Mouse (Mus musculus) forebrain, embryonic 11.5 days (tissue): Measurements from ENCODE around the gene Scrn1. TPM values are rescaled to one million over a fixed set of nuclear protein-coding genes. Genes with fewer than 3 reads are reported as not detected.

Experiments used
- ATAC-seq: fragments of 200-750 bp; cut with Nextera tagmentation; replicated peaks from 2 replicates; pipeline ENCODE4 v1.8.0; 2017; ENCODE audit warnings: moderate TSS enrichment; ENCODE audit not compliant: low FRiP score
- DNase-seq: peaks from one replicate; pipeline ENCODE4 v3.0.0-alpha.2; 2017; ENCODE audit warnings: low spot score
- H3K27ac ChIP-seq: fragments of 300-500 bp; sonication (generic); 2 replicates; pipeline ENCODE4 v1.5.1; 2014; ENCODE audit warnings: low read depth, low read length
- H3K27me3 ChIP-seq: fragments of 300-500 bp; sonication (generic); 2 replicates; pipeline ENCODE4 v1.6.1; 2014; ENCODE audit warnings: mild to moderate bottlenecking, low read length, mixed read lengths; ENCODE audit not compliant: control insufficient read depth, insufficient read depth
- H3K36me3 ChIP-seq: fragments of 300-500 bp; sonication (generic); 2 replicates; pipeline ENCODE4 v1.6.1; 2014; ENCODE audit warnings: mild to moderate bottlenecking, low read length, moderate library complexity, mixed read lengths; ENCODE audit not compliant: control insufficient read depth, insufficient read depth
- H3K4me1 ChIP-seq: fragments of 300-500 bp; sonication (generic); replicated peaks from 2 replicates; pipeline ENCODE4 v1.6.1; 2014; ENCODE audit warnings: low read length, mixed read lengths; ENCODE audit not compliant: control insufficient read depth, insufficient read depth
- H3K4me2 ChIP-seq: fragments of 300-500 bp; sonication (generic); 2 replicates; pipeline ENCODE4 v1.6.1; 2014; ENCODE audit warnings: low read depth, mild to moderate bottlenecking, low read length, moderate library complexity, mixed read lengths; ENCODE audit not compliant: severe bottlenecking
- H3K4me3 ChIP-seq: fragments of 300-500 bp; sonication (generic); 2 replicates; pipeline ENCODE4 v1.5.1; 2014; ENCODE audit warnings: low read depth, low read length
- H3K9ac ChIP-seq: fragments of 300-500 bp; sonication (generic); 2 replicates; pipeline ENCODE4 v1.6.1; 2014; ENCODE audit warnings: low read length
- H3K9me3 ChIP-seq: fragments of 300-500 bp; sonication (generic); 2 replicates; pipeline ENCODE4 v1.6.1; 2016; ENCODE audit warnings: low read length, mixed read lengths; ENCODE audit not compliant: control insufficient read depth
- WGBS: fragments of 180-500 bp; shearing (Covaris S2); extraction: QIAGEN DNeasy Blood & Tissue Kit; methylation state at CpG from one replicate; pipeline ENCODE4 v1.1.7; 2014; 5-methylcytosine and 5-hydroxymethylcytosine counted together
- polyA plus RNA-seq: library from polyadenylated mRNA; unstranded; fragments of >200 nt; fragmentation: Nextera tagmentation; extraction: Ambion mirVana; gene quantifications from 2 replicates; pipeline ENCODE4 v1.2.1, GENCODE M21; 2014

Gene Scrn1
- polyA plus RNA-seq, 1 experiment from 2014 or later, result 102 TPM

DNA sequence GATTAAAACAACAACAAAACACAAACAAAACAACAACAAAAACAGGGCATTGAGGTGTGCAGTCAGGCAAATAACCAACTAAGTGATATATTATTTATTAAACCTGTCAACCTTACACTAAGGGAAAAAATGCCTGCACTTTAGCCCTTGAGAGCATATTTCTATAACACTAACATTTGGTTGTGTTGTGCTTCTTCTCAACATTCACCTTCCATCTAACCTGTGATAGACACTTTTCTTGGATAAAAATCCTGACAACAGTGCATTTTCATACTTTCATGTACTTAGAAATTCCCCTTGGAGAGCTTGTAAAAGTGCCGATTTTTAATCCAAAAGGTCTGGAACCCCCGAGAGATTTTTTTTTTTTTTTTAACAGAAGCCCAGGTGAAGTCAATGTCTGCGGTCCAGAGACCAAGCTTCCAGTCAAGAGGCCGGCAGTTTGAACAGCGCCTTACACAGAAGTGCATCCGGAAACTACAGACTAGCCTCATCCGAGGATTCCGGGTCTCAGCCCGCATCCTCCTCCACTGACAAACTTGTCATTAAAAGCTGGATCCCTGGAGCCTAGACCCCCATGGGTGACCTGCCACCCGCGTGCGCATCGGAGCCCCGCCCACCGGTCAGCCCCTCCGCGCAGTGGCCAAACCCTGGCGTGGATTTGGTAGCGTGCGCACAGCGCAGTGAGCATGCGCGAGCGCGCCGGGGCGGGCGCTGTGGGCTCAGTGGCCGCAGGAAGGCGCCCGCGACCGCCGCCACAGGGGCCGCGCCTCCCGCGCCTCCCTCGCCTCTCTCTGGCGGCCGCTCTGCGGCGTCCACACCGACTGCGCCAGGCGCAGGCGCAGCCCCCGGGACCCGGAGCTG lies 28.4 kb upstream of the Scrn1 start, which contains the start of gene Plekha8:
Gene Plekha8 (plus strand): TSS at position 643 of the 861 bp plus-strand sequence.
- ATAC-seq (peak; percentile 93), DNase-seq (peak; percentile 94)
- peak within 1 kb of the TSS; percentile 90 for H3K9ac ChIP-seq
- H3K4me3 ChIP-seq, result peak within 1 kb of the TSS; percentile 85
- H3K9me3 ChIP-seq, result no peaks in the 10 kb centered on the region
- H3K4me2 ChIP-seq, result peak within 1 kb of the TSS; percentile 69
- peaks cover 7% of the 10 kb centered on the region; the same call in 1 of the 2 replicates for H3K4me1 ChIP-seq
- H3K27ac ChIP-seq, result peak within 1 kb of the TSS; percentile 51; the same call in 1 of the 2 replicates
- H3K36me3 ChIP-seq, result no peaks in the 10 kb centered on the region
- H3K27me3 ChIP-seq, result no peaks in the 10 kb centered on the region
- under 1% methylated on average over 49 of the region's 49 CpGs for WGBS

DNA sequence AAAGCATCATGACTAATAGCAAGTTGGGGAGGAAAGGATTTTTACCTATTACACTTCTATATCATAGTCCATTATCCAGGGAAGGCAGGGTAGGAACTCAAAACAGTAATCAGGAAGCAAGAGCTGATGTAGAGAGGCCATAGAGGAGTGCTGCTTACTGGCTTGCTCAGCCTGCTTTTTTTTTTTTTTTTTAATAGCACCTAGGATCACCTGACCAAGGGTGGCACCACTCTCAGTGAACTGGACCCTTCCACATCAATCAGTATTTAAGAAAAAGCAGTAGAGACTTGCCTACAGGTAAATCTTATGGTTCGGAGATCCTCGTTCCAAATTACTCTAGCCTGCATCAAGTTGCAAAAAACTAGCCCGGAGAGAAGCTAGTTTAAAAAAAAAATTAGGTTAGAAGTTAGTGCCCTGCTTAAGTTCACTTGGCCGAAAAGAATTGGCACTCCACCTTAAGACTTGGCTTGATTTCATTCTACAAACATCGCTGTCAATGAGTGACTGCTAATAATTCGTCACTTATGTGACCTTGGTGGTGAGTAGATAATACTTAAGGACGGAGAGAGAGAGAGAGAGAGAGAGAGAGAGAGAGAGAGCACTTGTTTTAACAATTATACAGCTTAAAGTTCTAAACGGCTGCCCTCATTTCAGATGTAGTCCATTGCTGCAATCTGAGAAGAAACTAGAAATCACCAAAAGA lies 27.6 kb upstream of the Scrn1 start:
- H3K36me3 ChIP-seq, result no peaks in the 10 kb centered on the region
- no peak for DNase-seq
- no peak overlapping the region for H3K27ac ChIP-seq
- peak overlapping the region; percentile 75 for H3K4me2 ChIP-seq
- H3K27me3 ChIP-seq, result no peaks in the 10 kb centered on the region
- H3K9ac ChIP-seq, result no peak overlapping the region; the same call in 1 of the 2 replicates
- WGBS, result 57% methylated on average over 8 of the region's 8 CpGs
- peaks cover 7% of the 10 kb centered on the region; the same call in 1 of the 2 replicates for H3K4me1 ChIP-seq
- H3K9me3 ChIP-seq, result no peaks in the 10 kb centered on the region
- ATAC-seq, result no peak
- peak overlapping the region; percentile 52 for H3K4me3 ChIP-seq

DNA sequence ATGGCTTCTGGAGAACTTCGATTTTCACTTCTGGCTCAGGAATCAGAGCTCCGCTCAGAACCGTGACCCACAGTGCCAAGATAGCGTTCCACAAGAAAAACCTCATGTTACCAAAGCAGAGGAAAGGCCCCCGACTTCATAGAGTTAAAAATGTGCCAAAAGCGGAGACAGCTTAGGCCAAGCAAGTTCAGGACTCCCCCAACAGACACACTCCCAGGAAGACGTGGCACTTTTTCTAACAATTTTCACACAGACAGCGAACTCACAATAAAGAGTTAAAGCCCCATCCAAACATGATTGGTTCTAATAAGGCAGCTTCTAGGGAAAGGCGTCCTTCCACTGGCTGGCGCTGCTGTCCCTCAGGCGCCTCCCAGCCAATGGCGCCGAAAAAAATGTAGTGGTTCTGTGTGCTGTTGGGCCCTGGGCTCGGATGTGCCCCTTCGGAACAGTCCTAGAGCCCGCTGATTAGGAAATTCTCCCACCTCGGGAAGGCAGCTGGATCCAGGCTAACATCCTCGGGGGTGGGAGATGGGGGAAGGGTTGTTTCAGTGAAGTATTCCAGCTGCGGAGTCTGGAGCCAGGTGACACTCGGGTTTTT lies 26.7 kb upstream of the Scrn1 start:
- Histone ChIP-seq H3K27me3 (no peaks in the 10 kb centered on the region), H3K4me1 (peaks cover 7% of the 10 kb centered on the region; the same call in 1 of the 2 replicates)
- WGBS, result under 1% methylated on average over 20 of the region's 20 CpGs

DNA sequence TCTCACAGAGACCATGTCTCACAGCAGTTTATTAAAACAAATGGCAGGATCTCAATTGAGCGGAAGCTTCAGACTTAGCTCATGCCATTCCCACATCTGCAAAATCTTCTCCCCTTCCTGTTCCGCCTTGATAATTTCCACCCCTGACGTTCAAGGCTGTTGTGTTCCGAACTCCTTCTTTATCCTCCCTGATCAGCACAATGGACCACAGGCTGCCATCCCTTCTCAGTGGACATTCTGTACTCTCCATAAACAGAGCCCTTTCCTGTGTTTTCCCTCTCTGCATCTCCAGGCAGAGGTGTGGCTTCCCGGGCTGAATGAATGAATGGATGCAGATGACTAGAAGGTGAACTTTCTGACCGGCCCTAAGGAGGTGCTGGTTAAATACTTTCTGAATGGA lies 25.5 kb upstream of the Scrn1 start:
- DNase-seq, result no peak
- Histone ChIP-seq H3K4me1 (peaks cover 7% of the 10 kb centered on the region; the same call in 1 of the 2 replicates), H3K9me3 (no peaks in the 10 kb centered on the region), H3K4me2 (peak overlapping the region; percentile 41; the same call in 1 of the 2 replicates), H3K27me3 (no peaks in the 10 kb centered on the region), H3K4me3 (no peak overlapping the region; the same call in 1 of the 2 replicates), H3K9ac (no peak overlapping the region), H3K27ac (no peak overlapping the region), H3K36me3 (no peaks in the 10 kb centered on the region)
- WGBS, result 54% methylated on average over 6 of the region's 6 CpGs
- ATAC-seq, result no peak

More for the DNA sequence above, 26.7 kb upstream of the Scrn1 start:
- 0 out of 2 replicates have a peak overlapping the region, but pooled peaks have one; percentile 25 for H3K27ac ChIP-seq
- H3K9ac ChIP-seq, result peak overlapping the region; percentile 67
- no peaks in the 10 kb centered on the region for H3K36me3 ChIP-seq
- no peaks in the 10 kb centered on the region for H3K9me3 ChIP-seq
- H3K4me2 ChIP-seq, result peak overlapping the region; percentile 75
- ATAC-seq (peak; percentile 84), DNase-seq (peak; percentile 88)
- H3K4me3 ChIP-seq, result peak overlapping the region; percentile 52

DNA sequence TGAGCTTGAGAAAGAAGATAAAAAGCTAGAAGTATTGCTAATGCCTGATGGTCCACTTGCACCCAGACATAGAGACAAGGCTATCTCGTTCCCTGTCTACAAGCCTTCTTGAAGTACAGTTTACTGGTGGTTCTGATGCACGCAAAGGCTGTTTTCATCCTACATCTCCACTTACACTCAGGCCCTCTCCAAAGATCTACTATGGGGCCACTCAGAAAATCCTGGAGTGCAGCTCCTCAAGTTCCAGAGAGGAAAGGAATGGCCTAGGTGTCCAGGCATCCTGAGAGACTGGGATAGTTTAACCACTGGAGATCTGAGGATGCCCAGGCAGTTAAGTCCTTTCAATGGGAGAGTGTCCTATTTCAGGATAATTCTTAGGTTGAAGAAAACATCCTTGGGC lies 24.4 kb upstream of the Scrn1 start:
- H3K36me3 ChIP-seq, result no peaks in the 10 kb centered on the region
- H3K9ac ChIP-seq, result no peak overlapping the region
- H3K4me2 ChIP-seq, result no peak overlapping the region
- no peaks in the 10 kb centered on the region for H3K27me3 ChIP-seq
- 82% methylated on average over 2 of the region's 2 CpGs for WGBS
- H3K4me3 ChIP-seq, result no peak overlapping the region
- peaks cover 7% of the 10 kb centered on the region; the same call in 1 of the 2 replicates for H3K4me1 ChIP-seq
- no peaks in the 10 kb centered on the region for H3K9me3 ChIP-seq
- no peak for DNase-seq
- no peak overlapping the region for H3K27ac ChIP-seq
- no peak for ATAC-seq

DNA sequence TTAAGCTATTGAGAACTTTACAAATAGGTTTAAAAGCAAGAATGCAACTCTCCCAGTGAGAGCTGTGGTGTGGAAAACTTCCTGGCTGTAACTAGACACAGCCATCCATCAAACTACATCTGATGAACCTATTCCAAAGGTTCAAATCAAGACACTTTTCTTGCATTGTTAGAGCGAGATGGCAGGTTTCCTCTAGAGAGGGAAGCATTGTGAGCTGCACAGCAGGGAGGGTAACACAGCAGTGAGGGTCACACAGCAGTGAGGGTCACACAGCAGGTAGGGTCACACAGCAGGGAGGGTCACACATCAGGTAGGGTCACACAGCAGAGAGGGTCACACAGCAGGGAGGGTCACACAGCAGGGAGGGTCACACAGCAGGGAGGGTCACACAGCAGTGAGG lies 21.9 kb upstream of the Scrn1 start:
- Histone ChIP-seq H3K27ac (no peak overlapping the region), H3K36me3 (no peaks in the 10 kb centered on the region), H3K4me2 (no peak overlapping the region), H3K4me3 (no peak overlapping the region), H3K9ac (no peak overlapping the region), H3K27me3 (no peaks in the 10 kb centered on the region), H3K9me3 (no peaks in the 10 kb centered on the region), H3K4me1 (peaks cover 7% of the 10 kb centered on the region; the same call in 1 of the 2 replicates)
- ATAC-seq, result no peak
- WGBS, result 36% methylated on average over 1 of the region's 1 CpGs
- DNase-seq, result no peak

DNA sequence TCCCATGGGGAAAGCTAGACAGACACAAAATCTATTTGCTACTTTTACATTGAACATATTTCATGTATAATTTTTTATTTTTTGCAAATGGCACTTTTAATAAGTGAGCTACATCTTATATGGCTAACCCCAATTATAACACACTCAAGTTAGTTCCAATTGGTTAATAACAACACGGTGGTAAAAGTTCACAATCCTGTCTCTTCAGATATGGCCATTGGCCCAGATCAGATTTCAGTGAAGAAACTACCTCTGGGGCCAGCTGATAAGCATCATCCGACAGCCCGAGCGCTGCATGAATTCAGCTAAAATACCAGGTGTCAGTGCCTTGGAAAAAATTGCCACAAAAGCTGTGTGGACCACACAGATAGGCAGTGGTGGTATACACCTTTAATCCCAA lies 21.4 kb upstream of the Scrn1 start:
- ATAC-seq (no peak), DNase-seq (no peak)
- no peak overlapping the region for H3K4me3 ChIP-seq
- no peaks in the 10 kb centered on the region for H3K27me3 ChIP-seq
- no peaks in the 10 kb centered on the region for H3K9me3 ChIP-seq
- no peaks in the 10 kb centered on the region for H3K36me3 ChIP-seq
- peaks cover 6% of the 10 kb centered on the region; the same call in 1 of the 2 replicates for H3K4me1 ChIP-seq
- H3K9ac ChIP-seq, result no peak overlapping the region
- H3K4me2 ChIP-seq, result no peak overlapping the region
- H3K27ac ChIP-seq, result no peak overlapping the region
- 88% methylated on average over 4 of the region's 4 CpGs for WGBS

DNA sequence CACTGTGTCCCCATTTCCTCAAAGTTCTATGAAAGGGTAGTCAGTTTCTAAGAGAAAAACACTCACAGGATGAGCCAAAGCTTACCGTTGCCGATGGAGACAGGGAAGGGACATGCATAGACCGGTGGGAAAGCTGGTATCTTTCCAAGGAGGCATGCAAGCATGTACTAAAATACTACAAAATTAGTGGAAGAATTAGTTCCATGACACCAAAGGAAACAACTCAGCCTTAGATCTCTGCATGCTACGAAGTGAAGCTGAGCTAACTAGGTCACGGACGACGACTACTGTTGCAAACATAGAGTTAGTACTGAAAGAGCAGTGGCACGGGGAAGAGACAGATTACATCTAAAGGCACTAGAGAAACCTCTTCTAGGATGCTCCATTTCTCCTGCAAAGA lies 20.6 kb upstream of the Scrn1 start:
- H3K9ac ChIP-seq, result no peak overlapping the region
- H3K4me3 ChIP-seq, result no peak overlapping the region
- peaks cover 5% of the 10 kb centered on the region; the same call in 1 of the 2 replicates for H3K4me1 ChIP-seq
- H3K9me3 ChIP-seq, result no peaks in the 10 kb centered on the region
- DNase-seq (no peak), ATAC-seq (no peak)
- H3K36me3 ChIP-seq, result no peaks in the 10 kb centered on the region
- no peaks in the 10 kb centered on the region for H3K27me3 ChIP-seq
- WGBS, result 86% methylated on average over 8 of the region's 8 CpGs
- no peak overlapping the region for H3K27ac ChIP-seq
- H3K4me2 ChIP-seq, result no peak overlapping the region
